In genomic region chr2:25986601-25987000, GRCm38 (mm10) we compare ENCODE assay signal across 21 mouse cellular contexts. TPM values are rescaled to one million over a fixed set of nuclear protein-coding genes. Genes with fewer than 3 reads are reported as not detected.
DNase-seq lines count a peak whose midpoint lies in the region; TF ChIP-seq lines count a peak whose summit lies in the region.
"Had no signal": no experiment of that assay in that cellular context is flagged by ENCODE, and none has a peak within 500 bp of the region (broad histone marks: within the 10 kb centered on the region; RNA-seq: fewer than 3 reads in every experiment).

No protein-coding gene starts in this region.

- H3K4me3 ChIP-seq in layer of hippocampus, adult 2 months, result no peak overlapping the region
- H3K4me3 ChIP-seq: embryonic facial prominence, embryonic 10.5 days; forebrain, embryonic 13.5 days; gastrocnemius, adult 2 months; hindbrain, embryonic 10.5 days; intestine, embryonic 15.5 days had no signal

- no peak overlapping the region for H3K27ac ChIP-seq in layer of hippocampus, adult 2 months
- H3K27ac ChIP-seq: embryonic facial prominence, embryonic 10.5 days; forebrain, embryonic 13.5 days; gastrocnemius, adult 2 months; hindbrain, embryonic 10.5 days; hindbrain, embryonic 14.5 days; intestine, embryonic 15.5 days had no signal

- no peak for TF ChIP-seq CTCF in layer of hippocampus, adult 2 months (conservative IDR thresholded peaks at IDR 0.05)

- peak; percentile 61 for DNase-seq in adrenal gland, adult 2 months
- no peak for DNase-seq in adrenal gland, adult 18-20 months (ENCODE audit: low spot score in 2 of 2)
- DNase-seq in retina, postnatal 1 day, result peak; percentile 11
- no peak for DNase-seq in retina, embryonic 14.5 days (ENCODE audit: low spot score)
- DNase-seq in NIH3T3 (ENCODE audit: low read depth), result peak; percentile 16
- peak; percentile 41 to 56 for DNase-seq in adrenal gland, postnatal 36 days
- no peak for DNase-seq in frontal cortex, adult 2 months (ENCODE audit: extremely low spot score in 1 of 2, low spot score in 1 of 2)
- DNase-seq in layer of hippocampus, adult 2 months (ENCODE audit: low spot score in 2 of 2), result no peak
- DNase-seq: cerebellum, adult 18-20 months; cerebellum, adult 9-11 months; cerebellum, postnatal 36 days; forebrain, postnatal 0 days; gastrocnemius, adult 2 months; gastrocnemius, postnatal 36 days; heart, adult 18-20 months; kidney, adult 2 months had no signal

RNA-seq across cellular contexts. Expression of gene Camsap1, which starts 3.5 kb away (rescaled TPM):
- total RNA-seq in adrenal gland, adult 2 months (2021), result 10 to 100 TPM; 31.4 to 32.6 TPM
- 3.9 and 5.5 TPM in 2 replicates for polyA plus RNA-seq in adrenal gland, adult 2 months (2012; rRNA removed)
- total RNA-seq in adrenal gland, adult 18-20 months (2021), result 10 to 100 TPM; 35.3 to 37.5 TPM
- total RNA-seq in adrenal gland, postnatal 36 days (2021), result 10 to 100 TPM; 38.3 to 49.3 TPM
- polyA plus RNA-seq in frontal cortex, adult 2 months (2012; rRNA removed), result 36.9 and 41.5 TPM in 2 replicates
- 100 to 1,000 TPM; 142 to 148 TPM for total RNA-seq in layer of hippocampus, adult 2 months (2021)

RNA-seq across cellular contexts. Expression of gene Ubac1, which starts 34.9 kb away (rescaled TPM):
- 10 to 100 TPM; 32.9 to 40.0 TPM for total RNA-seq in adrenal gland, adult 2 months (2021)
- polyA plus RNA-seq in adrenal gland, adult 2 months (2012; rRNA removed), result 37.8 and 42.3 TPM in 2 replicates
- total RNA-seq in adrenal gland, adult 18-20 months (2021), result 10 to 100 TPM; 30.4 to 44.8 TPM
- 10 to 100 TPM; 38.1 to 38.8 TPM for total RNA-seq in adrenal gland, postnatal 36 days (2021)
- 78.1 and 79.7 TPM in 2 replicates for polyA plus RNA-seq in frontal cortex, adult 2 months (2012; rRNA removed)
- 10 to 100 TPM; 52.1 to 53.0 TPM for total RNA-seq in layer of hippocampus, adult 2 months (2021)

Comparison
In these comparisons a context has a peak if more than half of its experiments do, and no peak if none do; other contexts are left out.
1. DNase-seq: peak in adrenal gland, adult 2 months (single experiment), retina, postnatal 1 day (single experiment), NIH3T3 (single experiment) and adrenal gland, postnatal 36 days (2 of 2); none in adrenal gland, adult 18-20 months (0 of 2), retina, embryonic 14.5 days (single experiment), frontal cortex, adult 2 months (0 of 2) and layer of hippocampus, adult 2 months (0 of 2).